Mouse (Mus musculus) lung, embryonic 15.5 days (tissue): ENCODE data around the gene Krtap19-3. TPM values are rescaled to one million over a fixed set of nuclear protein-coding genes. Genes with fewer than 3 reads are reported as not detected.

ENCODE experiments used
- ATAC-seq: fragments of 200-750 bp; cut with Nextera tagmentation; 2 replicates; pipeline ENCODE4 v1.8.0; 2017; ENCODE audit warnings: moderate number of reproducible peaks, borderline replicate concordance; ENCODE audit not compliant: low FRiP score, low TSS enrichment; ENCODE audit errors: extremely low read depth
- H3K27ac ChIP-seq: fragments of 300-500 bp; sonication (generic); 2 replicates; pipeline ENCODE4 v1.5.1; 2015; ENCODE audit warnings: moderate library complexity, mild to moderate bottlenecking, inconsistent platforms
- H3K27me3 ChIP-seq: fragments of 300-500 bp; sonication (generic); 2 replicates; pipeline ENCODE4 v1.6.1; 2015; ENCODE audit warnings: inconsistent platforms
- H3K36me3 ChIP-seq: fragments of 300-500 bp; sonication (generic); 2 replicates; pipeline ENCODE4 v1.6.1; 2015; ENCODE audit warnings: inconsistent platforms
- H3K4me1 ChIP-seq: fragments of 300-500 bp; sonication (generic); 2 replicates; pipeline ENCODE4 v1.6.1; 2015; ENCODE audit warnings: inconsistent platforms
- H3K4me2 ChIP-seq: fragments of 300-500 bp; sonication (generic); 2 replicates; pipeline ENCODE4 v1.6.1; 2015; ENCODE audit warnings: inconsistent platforms, mild to moderate bottlenecking, moderate library complexity
- H3K4me3 ChIP-seq: fragments of 300-500 bp; sonication (generic); 2 replicates; pipeline ENCODE4 v1.5.1; 2015; ENCODE audit warnings: mild to moderate bottlenecking, inconsistent platforms
- H3K9ac ChIP-seq: fragments of 300-500 bp; sonication (generic); 2 replicates; pipeline ENCODE4 v1.6.1; 2015; ENCODE audit warnings: inconsistent platforms
- H3K9me3 ChIP-seq: fragments of 300-500 bp; sonication (generic); 2 replicates; pipeline ENCODE4 v1.6.1; 2016; ENCODE audit warnings: inconsistent platforms
- WGBS: fragments of 180-500 bp; shearing (Covaris S2); methylation state at CpG from one replicate; pipeline ENCODE4 v1.1.7; 2015; 5-methylcytosine and 5-hydroxymethylcytosine counted together
- polyA plus RNA-seq: library from polyadenylated mRNA; unstranded; fragments of >200 nt; fragmentation: Nextera tagmentation; extraction: Ambion mirVana; gene quantifications from 2 replicates; pipeline ENCODE4 v1.2.1, GENCODE M21; 2015

Krtap19-3 gene
- not detected in 2 replicates for polyA plus RNA-seq

GRCm38 (mm10) chr16:88877938-88878337 is at the start of gene Krtap19-3:
Gene Krtap19-3, minus strand, starts transcription at chr16:88878038.
- H3K4me2 ChIP-seq, result no peak within 1 kb of the TSS
- 68% methylated on average over 2 of the region's 2 CpGs for WGBS
- H3K9me3 ChIP-seq, result no peaks in the 10 kb centered on the region
- H3K27ac ChIP-seq, result no peak within 1 kb of the TSS
- no peak within 1 kb of the TSS for H3K4me3 ChIP-seq
- no peak for ATAC-seq
- no peaks in the 10 kb centered on the region for H3K36me3 ChIP-seq
- H3K9ac ChIP-seq, result no peak within 1 kb of the TSS
- H3K27me3 ChIP-seq, result no peaks in the 10 kb centered on the region
- no peaks in the 10 kb centered on the region for H3K4me1 ChIP-seq

GRCm38 (mm10) chr16:88896357-88896756 is 18.5 kb upstream of the Krtap19-3 start, which contains the start of gene Krtap19-5:
Gene Krtap19-5, minus strand, starts transcription at chr16:88896457.
- Histone ChIP-seq H3K9me3 (no peaks in the 10 kb centered on the region), H3K4me3 (no peak within 1 kb of the TSS), H3K4me1 (no peaks in the 10 kb centered on the region), H3K36me3 (no peaks in the 10 kb centered on the region), H3K27me3 (no peaks in the 10 kb centered on the region), H3K9ac (no peak within 1 kb of the TSS), H3K27ac (no peak within 1 kb of the TSS), H3K4me2 (no peak within 1 kb of the TSS)
- ATAC-seq, result no peak
- WGBS, result 88% methylated on average over 6 of the region's 6 CpGs

GRCm38 (mm10) chr16:88886870-88887269 is 9.0 kb upstream of the Krtap19-3 start:
- Histone ChIP-seq H3K9me3 (no peaks in the 10 kb centered on the region), H3K4me2 (no peak overlapping the region), H3K4me3 (no peak overlapping the region), H3K36me3 (no peaks in the 10 kb centered on the region), H3K27me3 (no peaks in the 10 kb centered on the region), H3K27ac (no peak overlapping the region), H3K9ac (no peak overlapping the region), H3K4me1 (no peaks in the 10 kb centered on the region)
- 75% methylated on average over 6 of the region's 6 CpGs for WGBS
- no peak for ATAC-seq

- 93% methylated on average over 5 of the region's 5 CpGs for WGBS
- Histone ChIP-seq H3K27me3 (no peaks in the 10 kb centered on the region), H3K4me3 (no peak within 1 kb of the TSS), H3K9me3 (no peaks in the 10 kb centered on the region), H3K9ac (no peak within 1 kb of the TSS), H3K36me3 (no peaks in the 10 kb centered on the region), H3K4me1 (no peaks in the 10 kb centered on the region), H3K27ac (no peak within 1 kb of the TSS), H3K4me2 (no peak within 1 kb of the TSS)
- ATAC-seq, result no peak
Observed at GRCm38 (mm10) chr16:88884989-88885388, 7.2 kb upstream of the Krtap19-3 start, which contains the start of gene Krtap19-4. Gene Krtap19-4, minus strand, starts transcription at chr16:88885089.

GRCm38 (mm10) chr16:88874169-88874568 is 3.7 kb downstream of the Krtap19-3 start, which contains the start of gene Krtap19-2:
Gene Krtap19-2, minus strand, starts transcription at chr16:88874269.
- Histone ChIP-seq H3K4me3 (no peak within 1 kb of the TSS), H3K27me3 (no peaks in the 10 kb centered on the region), H3K4me2 (no peak within 1 kb of the TSS), H3K36me3 (no peaks in the 10 kb centered on the region), H3K9ac (no peak within 1 kb of the TSS), H3K27ac (no peak within 1 kb of the TSS), H3K9me3 (no peaks in the 10 kb centered on the region), H3K4me1 (no peaks in the 10 kb centered on the region)
- 94% methylated on average over 3 of the region's 3 CpGs for WGBS
- no peak for ATAC-seq

- Histone ChIP-seq H3K4me1 (no peaks in the 10 kb centered on the region), H3K9me3 (no peaks in the 10 kb centered on the region), H3K4me3 (no peak within 1 kb of the TSS), H3K9ac (no peak within 1 kb of the TSS), H3K36me3 (no peaks in the 10 kb centered on the region), H3K27me3 (no peaks in the 10 kb centered on the region), H3K27ac (no peak within 1 kb of the TSS), H3K4me2 (no peak within 1 kb of the TSS)
- 72% methylated on average over 6 of the region's 6 CpGs for WGBS
- no peak for ATAC-seq
Observed at GRCm38 (mm10) chr16:88869311-88869710, 8.5 kb downstream of the Krtap19-3 start, which contains the start of gene Krtap19-1. Gene Krtap19-1, minus strand, starts transcription at chr16:88869411.

- Histone ChIP-seq H3K27ac (no peak overlapping the region), H3K9me3 (no peaks in the 10 kb centered on the region), H3K36me3 (no peaks in the 10 kb centered on the region), H3K4me2 (no peak overlapping the region), H3K4me3 (no peak overlapping the region), H3K27me3 (no peaks in the 10 kb centered on the region), H3K4me1 (no peaks in the 10 kb centered on the region), H3K9ac (no peak overlapping the region)
- 86% methylated on average over 4 of the region's 4 CpGs for WGBS
- no peak for ATAC-seq
Observed at GRCm38 (mm10) chr16:88864887-88865407, 12.9 kb downstream of the Krtap19-3 start.

DNA sequence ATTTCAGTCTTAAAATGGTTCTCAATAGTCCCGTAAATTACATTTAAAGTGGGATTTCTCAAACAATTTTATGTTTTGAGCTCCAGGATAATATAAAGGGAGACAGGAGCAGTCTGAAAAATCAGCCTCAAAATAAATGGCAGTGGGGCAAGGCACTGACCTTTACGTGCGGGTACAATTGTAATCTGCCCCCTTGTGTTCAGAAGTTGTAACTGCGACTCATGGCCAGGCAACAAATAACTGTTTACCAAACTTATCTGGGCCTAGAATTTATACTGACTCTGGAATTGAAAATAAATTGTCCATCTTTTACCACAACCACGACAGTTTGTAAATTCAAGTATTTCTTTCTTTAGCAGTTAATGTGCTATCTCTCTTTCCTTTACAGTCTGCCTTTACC is 26.4 kb downstream of the Krtap19-3 start:
- ATAC-seq, result no peak
- Histone ChIP-seq H3K4me2 (no peak overlapping the region), H3K36me3 (no peaks in the 10 kb centered on the region), H3K27me3 (no peaks in the 10 kb centered on the region), H3K27ac (no peak overlapping the region), H3K4me1 (no peaks in the 10 kb centered on the region), H3K4me3 (no peak overlapping the region), H3K9me3 (no peaks in the 10 kb centered on the region), H3K9ac (no peak overlapping the region)
- 14% methylated on average over 5 of the region's 5 CpGs for WGBS

DNA sequence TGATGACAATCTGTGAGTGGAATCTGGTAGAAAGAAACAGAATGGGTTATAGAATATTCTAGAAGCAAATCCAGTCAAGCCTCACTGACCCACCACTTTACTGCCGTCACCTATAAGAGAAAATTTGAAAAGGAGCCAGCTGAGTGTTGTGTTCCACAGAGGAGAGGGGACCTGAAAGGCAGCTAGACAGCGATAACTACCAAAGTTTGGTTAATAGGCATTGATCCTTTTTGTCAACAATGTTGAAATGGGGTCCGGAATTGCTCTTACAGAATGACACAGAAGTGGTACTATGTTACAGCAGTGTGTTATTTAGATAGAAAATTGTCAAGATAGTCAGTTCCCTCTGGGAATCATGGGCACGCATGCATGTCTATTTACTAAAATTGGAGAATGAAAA is 29.3 kb downstream of the Krtap19-3 start:
- Histone ChIP-seq H3K4me3 (no peak overlapping the region), H3K9ac (no peak overlapping the region), H3K27ac (no peak overlapping the region), H3K36me3 (no peaks in the 10 kb centered on the region), H3K27me3 (no peaks in the 10 kb centered on the region), H3K4me2 (no peak overlapping the region), H3K9me3 (no peaks in the 10 kb centered on the region), H3K4me1 (no peaks in the 10 kb centered on the region)
- no peak for ATAC-seq
- 82% methylated on average over 4 of the region's 4 CpGs for WGBS

- 93% methylated on average over 1 of the region's 1 CpGs for WGBS
Observed at GRCm38 (mm10) chr16:88847363-88847762, 30.5 kb downstream of the Krtap19-3 start.

More at GRCm38 (mm10) chr16:88847363-88847762, 30.5 kb downstream of the Krtap19-3 start:
- H3K4me1 ChIP-seq, result no peaks in the 10 kb centered on the region
- no peaks in the 10 kb centered on the region for H3K27me3 ChIP-seq
- no peak overlapping the region for H3K27ac ChIP-seq
- ATAC-seq, result no peak
- no peak overlapping the region for H3K4me2 ChIP-seq
- no peak overlapping the region for H3K9ac ChIP-seq
- no peaks in the 10 kb centered on the region for H3K36me3 ChIP-seq
- H3K4me3 ChIP-seq, result no peak overlapping the region
- H3K9me3 ChIP-seq, result no peaks in the 10 kb centered on the region
